Mouse (Mus musculus) limb, embryonic 10.5 days (tissue): Measurements from ENCODE around the gene Kars. TPM values are rescaled to one million over a fixed set of nuclear protein-coding genes. Genes with fewer than 3 reads are reported as not detected.

Experiments used
- DNase-seq: peaks from one replicate; pipeline ENCODE4 v3.0.0-alpha.2; 2017; ENCODE audit warnings: low spot score
- H3K27ac ChIP-seq: fragments of 300-500 bp; sonication (generic); 2 replicates; pipeline ENCODE4 v1.5.1; 2016; ENCODE audit warnings: mild to moderate bottlenecking
- H3K27me3 ChIP-seq: fragments of 300-500 bp; sonication (generic); 2 replicates; pipeline ENCODE4 v1.6.1; 2016; ENCODE audit warnings: low read depth, mild to moderate bottlenecking; ENCODE audit not compliant: poor library complexity, severe bottlenecking
- H3K36me3 ChIP-seq: fragments of 300-500 bp; sonication (generic); 2 replicates; pipeline ENCODE4 v1.6.1; 2016; ENCODE audit warnings: mild to moderate bottlenecking, moderate library complexity
- H3K4me1 ChIP-seq: fragments of 300-500 bp; sonication (generic); 2 replicates; pipeline ENCODE4 v1.6.1; 2016
- H3K4me3 ChIP-seq: fragments of 300-500 bp; sonication (generic); 2 replicates; pipeline ENCODE4 v1.5.1; 2016; ENCODE audit warnings: mild to moderate bottlenecking, moderate library complexity
- H3K9me3 ChIP-seq: fragments of 300-500 bp; sonication (generic); replicated peaks from 2 replicates; pipeline ENCODE4 v1.6.1; 2016; ENCODE audit warnings: mild to moderate bottlenecking
- WGBS: fragments of 180-500 bp; shearing (Covaris S2); methylation state at CpG from one replicate; pipeline ENCODE4 v1.1.7; 2016; 5-methylcytosine and 5-hydroxymethylcytosine counted together
- polyA plus RNA-seq: library from polyadenylated mRNA; unstranded; fragments of >200 nt; fragmentation: Nextera tagmentation; extraction: Ambion mirVana; gene quantifications from 2 replicates; pipeline ENCODE4 v1.2.1, GENCODE M21; 2016

Kars gene
- 276 and 306 TPM in 2 replicates for polyA plus RNA-seq

DNA sequence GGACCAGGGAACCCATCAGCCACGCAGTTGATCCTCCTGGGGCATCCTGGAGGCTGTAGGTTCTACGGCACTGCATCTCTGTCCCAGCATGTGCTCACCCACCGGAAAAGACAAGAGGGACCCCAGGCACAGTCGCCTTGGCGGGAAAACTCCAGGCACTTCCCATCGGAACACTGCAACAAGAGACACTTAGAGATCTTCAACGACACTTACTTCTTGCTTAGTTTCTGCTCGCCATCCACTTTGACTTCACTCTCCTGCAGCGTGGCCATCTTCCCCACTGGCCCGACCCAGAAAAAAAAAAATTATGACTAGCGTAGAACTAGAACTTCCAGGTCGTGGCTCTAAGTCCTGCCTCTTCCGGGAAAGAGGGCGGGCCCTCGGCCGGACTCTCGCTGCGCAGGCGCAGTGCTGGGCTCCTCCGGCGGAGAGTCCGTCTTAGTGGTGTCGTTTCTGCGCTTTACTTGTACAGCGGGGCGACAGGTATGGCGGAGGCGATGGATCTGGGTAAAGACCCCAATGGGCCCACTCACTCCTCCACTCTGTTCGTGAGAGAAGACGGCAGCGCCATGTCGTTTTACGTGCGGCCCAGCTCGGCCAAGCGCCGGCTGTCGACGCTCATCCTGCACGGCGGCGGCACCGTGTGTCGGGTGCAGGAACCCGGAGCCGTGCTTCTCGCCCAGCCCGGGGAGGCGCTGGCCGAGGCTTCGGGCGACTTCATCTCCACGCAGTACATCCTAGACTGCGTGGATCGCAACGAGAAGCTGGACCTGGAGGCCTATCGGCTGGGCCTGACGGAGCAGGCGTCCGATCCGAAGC, at the start of gene Kars, which contains the start of gene Terf2ip:
TSS of gene Kars (minus strand) at position 327 of the 819 bp plus-strand sequence.
TSS of gene Terf2ip (plus strand) at position 402 of the 819 bp plus-strand sequence.
- WGBS: under 1% methylated on average over 61 of the region's 61 CpGs
- H3K4me1 ChIP-seq: peaks cover 19% of the 10 kb centered on the region
- H3K27me3 ChIP-seq: no peaks in the 10 kb centered on the region

DNA sequence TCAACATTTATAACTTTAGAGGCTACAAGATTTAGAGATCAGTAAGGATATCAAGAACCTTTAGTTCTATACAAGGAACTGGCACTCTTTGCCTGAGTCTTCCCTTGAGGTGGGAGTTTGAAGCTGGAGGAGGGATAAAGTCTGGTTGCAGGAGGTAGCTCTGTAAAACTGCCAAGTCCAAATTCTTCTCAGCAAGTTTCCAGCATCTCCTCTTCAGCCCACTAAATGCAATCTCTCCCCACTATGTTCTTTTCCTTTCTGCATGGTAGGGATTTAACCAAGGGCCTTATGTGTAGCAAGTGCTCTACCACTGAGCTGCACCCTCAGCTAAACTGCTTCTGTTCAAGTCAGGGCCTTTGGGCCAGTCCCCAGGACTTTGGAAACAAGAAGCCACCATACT, 43.3 kb upstream of the Kars start:
- no peak for DNase-seq
- Histone ChIP-seq H3K27me3 (no peaks in the 10 kb centered on the region), H3K36me3 (no peaks in the 10 kb centered on the region)

More for the DNA sequence above, at the start of gene Kars, which contains the start of gene Terf2ip:
- Histone ChIP-seq H3K27ac (peak within 1 kb of the TSS; percentile 87), H3K9me3 (no peaks in the 10 kb centered on the region), H3K4me3 (peak within 1 kb of the TSS; percentile 84), H3K36me3 (peaks cover 36% of the 10 kb centered on the region)
- peak; percentile 95 for DNase-seq

GRCm38 (mm10) chr8:112051537-112051936, 40.4 kb upstream of the Kars start:
- Histone ChIP-seq H3K36me3 (no peaks in the 10 kb centered on the region), H3K27me3 (no peaks in the 10 kb centered on the region), H3K9me3 (no peaks in the 10 kb centered on the region), H3K27ac (no peak overlapping the region), H3K4me1 (no peaks in the 10 kb centered on the region), H3K4me3 (no peak overlapping the region)
- 80% methylated on average over 9 of the region's 9 CpGs for WGBS
- no peak for DNase-seq

More for the DNA sequence above, 43.3 kb upstream of the Kars start:
- H3K4me1 ChIP-seq: no peaks in the 10 kb centered on the region
- H3K4me3 ChIP-seq: no peak overlapping the region
- H3K9me3 ChIP-seq: no peaks in the 10 kb centered on the region
- H3K27ac ChIP-seq: no peak overlapping the region

- 79% methylated on average over 6 of the region's 6 CpGs for WGBS
- Histone ChIP-seq H3K27ac (no peak overlapping the region), H3K27me3 (no peaks in the 10 kb centered on the region), H3K9me3 (no peaks in the 10 kb centered on the region), H3K4me3 (no peak overlapping the region), H3K4me1 (no peaks in the 10 kb centered on the region), H3K36me3 (no peaks in the 10 kb centered on the region)
- no peak for DNase-seq
Measured at GRCm38 (mm10) chr8:112049984-112050383, 38.9 kb upstream of the Kars start.

- no peaks in the 10 kb centered on the region for H3K4me1 ChIP-seq
- no peaks in the 10 kb centered on the region for H3K36me3 ChIP-seq
- no peak for DNase-seq
- H3K9me3 ChIP-seq: no peaks in the 10 kb centered on the region
- no peak overlapping the region for H3K4me3 ChIP-seq
- 83% methylated on average over 6 of the region's 6 CpGs for WGBS
- no peaks in the 10 kb centered on the region for H3K27me3 ChIP-seq
- H3K27ac ChIP-seq: no peak overlapping the region
Measured at GRCm38 (mm10) chr8:112048293-112048692, 37.2 kb upstream of the Kars start.

DNA sequence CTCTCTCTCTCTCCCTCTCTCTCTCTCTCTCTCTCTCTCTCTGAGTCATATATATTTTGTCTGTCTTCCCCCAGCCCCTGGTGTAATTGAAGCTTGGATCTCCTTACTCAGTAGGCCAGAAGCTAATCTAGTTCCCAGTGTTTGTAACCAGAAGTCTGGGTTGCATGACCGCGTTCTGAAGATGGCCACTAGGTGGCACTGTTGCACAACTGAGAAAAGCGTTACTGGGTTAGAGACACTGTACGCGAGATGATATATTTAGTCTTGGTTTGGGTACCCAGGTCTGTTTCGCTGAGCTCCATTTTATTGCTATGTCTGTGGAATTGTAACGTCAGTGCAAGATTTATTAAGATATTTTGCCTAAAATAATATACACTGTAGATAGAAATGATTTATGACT, 34.8 kb upstream of the Kars start:
- H3K9me3 ChIP-seq: no peaks in the 10 kb centered on the region

GRCm38 (mm10) chr8:112045182-112045581, 34.1 kb upstream of the Kars start:
- Histone ChIP-seq H3K4me3 (no peak overlapping the region), H3K27me3 (no peaks in the 10 kb centered on the region), H3K36me3 (no peaks in the 10 kb centered on the region), H3K27ac (no peak overlapping the region), H3K4me1 (no peaks in the 10 kb centered on the region), H3K9me3 (no peaks in the 10 kb centered on the region)
- 77% methylated on average over 5 of the region's 5 CpGs for WGBS
- DNase-seq: no peak

More for the DNA sequence above, 34.8 kb upstream of the Kars start:
- H3K4me3 ChIP-seq: no peak overlapping the region
- peak; percentile 87 for DNase-seq
- H3K36me3 ChIP-seq: no peaks in the 10 kb centered on the region
- H3K27me3 ChIP-seq: no peaks in the 10 kb centered on the region
- H3K27ac ChIP-seq: no peak overlapping the region
- H3K4me1 ChIP-seq: no peaks in the 10 kb centered on the region
- whole genome bisulfite sequencing: 8% methylated on average over 7 of the region's 7 CpGs

DNA sequence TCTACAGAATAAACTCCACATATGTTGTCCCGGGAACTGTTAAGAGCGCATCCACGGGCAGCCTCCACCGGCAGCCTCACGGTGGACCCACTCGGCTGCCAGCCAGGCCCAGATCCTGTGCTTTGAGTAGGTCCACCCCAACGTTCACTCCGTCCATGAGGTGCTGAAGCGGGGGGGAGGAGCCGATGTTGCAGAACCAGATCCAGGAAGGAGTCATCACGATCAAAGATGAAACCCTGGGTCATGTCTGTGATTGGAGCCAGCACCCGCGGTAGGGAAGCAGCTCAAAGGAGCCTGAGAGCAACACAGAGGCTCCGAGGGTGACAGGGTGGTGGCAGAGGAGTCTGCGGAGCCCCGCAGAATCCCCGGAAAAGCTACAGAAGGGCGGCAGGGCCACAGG, 26.4 kb upstream of the Kars start:
- no peak for DNase-seq
- Histone ChIP-seq H3K36me3 (no peaks in the 10 kb centered on the region), H3K27me3 (no peaks in the 10 kb centered on the region), H3K4me3 (no peak overlapping the region), H3K9me3 (no peaks in the 10 kb centered on the region), H3K27ac (no peak overlapping the region), H3K4me1 (peaks cover 4% of the 10 kb centered on the region; the same call in 1 of the 2 replicates)
- 77% methylated on average over 18 of the region's 18 CpGs for WGBS

GRCm38 (mm10) chr8:112034603-112035002, 23.5 kb upstream of the Kars start:
- no peak overlapping the region for H3K27ac ChIP-seq
- peaks cover 14% of the 10 kb centered on the region for H3K4me1 ChIP-seq
- 15% methylated on average over 8 of the region's 8 CpGs for WGBS
- H3K27me3 ChIP-seq: no peaks in the 10 kb centered on the region
- H3K4me3 ChIP-seq: no peak overlapping the region
- H3K36me3 ChIP-seq: no peaks in the 10 kb centered on the region
- peak; percentile 71 for DNase-seq
- H3K9me3 ChIP-seq: no peaks in the 10 kb centered on the region

GRCm38 (mm10) chr8:112033071-112033470, 21.9 kb upstream of the Kars start:
- Histone ChIP-seq H3K9me3 (no peaks in the 10 kb centered on the region), H3K27ac (no peak overlapping the region), H3K4me3 (no peak overlapping the region), H3K27me3 (no peaks in the 10 kb centered on the region), H3K4me1 (peaks cover 14% of the 10 kb centered on the region), H3K36me3 (no peaks in the 10 kb centered on the region)
- 60% methylated on average over 7 of the region's 7 CpGs for WGBS
- DNase-seq: no peak

GRCm38 (mm10) chr8:112030663-112031062, 19.5 kb upstream of the Kars start:
- WGBS: 56% methylated on average over 6 of the region's 6 CpGs
- H3K4me3 ChIP-seq: no peak overlapping the region
- no peak for DNase-seq
- no peaks in the 10 kb centered on the region for H3K36me3 ChIP-seq
- no peaks in the 10 kb centered on the region for H3K27me3 ChIP-seq
- H3K4me1 ChIP-seq: peaks cover 20% of the 10 kb centered on the region
- no peaks in the 10 kb centered on the region for H3K9me3 ChIP-seq
- no peak overlapping the region for H3K27ac ChIP-seq

DNA sequence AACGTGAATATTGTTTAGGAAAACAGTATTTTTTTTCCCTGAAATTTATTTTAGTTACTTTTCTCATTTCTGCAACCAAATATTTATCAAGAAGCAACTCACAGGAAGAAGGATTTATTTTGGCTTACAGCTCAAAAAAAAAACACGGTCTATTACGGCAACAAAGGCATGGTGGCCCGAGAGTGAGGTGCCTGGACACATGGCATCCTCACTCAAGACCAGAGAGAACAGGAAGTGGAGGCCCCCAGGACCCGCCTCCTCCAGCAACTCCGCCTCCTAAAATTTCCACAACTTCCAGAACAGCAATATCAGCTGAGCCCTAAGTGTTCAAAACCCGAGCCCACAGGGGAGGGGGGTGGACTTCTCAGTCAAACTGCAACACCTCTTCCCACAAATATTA, 18.3 kb upstream of the Kars start:
- 90% methylated on average over 7 of the region's 7 CpGs for WGBS
- H3K27ac ChIP-seq: no peak overlapping the region
- DNase-seq: no peak
- H3K27me3 ChIP-seq: no peaks in the 10 kb centered on the region
- no peak overlapping the region for H3K4me3 ChIP-seq
- H3K9me3 ChIP-seq: no peaks in the 10 kb centered on the region
- no peaks in the 10 kb centered on the region for H3K36me3 ChIP-seq
- H3K4me1 ChIP-seq: peaks cover 26% of the 10 kb centered on the region

DNA sequence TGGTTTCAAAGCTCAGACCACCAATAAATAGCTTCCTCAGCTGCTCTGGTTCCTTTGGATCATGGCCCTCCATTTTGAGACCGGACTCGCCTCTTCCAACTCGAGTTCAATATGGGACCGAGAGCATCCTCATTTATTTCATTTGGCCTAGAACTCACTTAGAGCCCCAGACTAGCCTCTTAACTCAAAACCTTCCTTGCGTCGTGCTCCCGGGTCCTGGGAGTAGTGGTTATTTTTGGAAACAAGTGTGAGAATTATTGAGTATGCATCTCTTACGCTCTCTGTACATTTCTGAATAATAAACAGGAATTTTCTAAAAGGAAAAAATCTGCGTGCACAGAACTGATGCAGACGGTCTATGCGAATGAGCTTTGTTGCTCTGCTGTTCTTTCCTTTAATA, 3.8 kb upstream of the Kars start, which contains the start of gene Gm6793:
TSS of gene Gm6793 (minus strand) at position 101 of the 400 bp plus-strand sequence.
- H3K36me3 ChIP-seq: peaks cover 46% of the 10 kb centered on the region
- H3K9me3 ChIP-seq: no peaks in the 10 kb centered on the region
- H3K27ac ChIP-seq: no peak within 1 kb of the TSS
- no peaks in the 10 kb centered on the region for H3K27me3 ChIP-seq
- WGBS: 94% methylated on average over 11 of the region's 11 CpGs
- no peak within 1 kb of the TSS for H3K4me3 ChIP-seq
- H3K4me1 ChIP-seq: peaks cover 19% of the 10 kb centered on the region
- no peak for DNase-seq
